Comparison of ENCODE assay signal across 17 mouse cellular contexts in genomic region chr6:50350911-50351310, GRCm38 (mm10).
"Had no signal": no experiment of that assay in that cellular context is flagged by ENCODE, and none has a peak within 500 bp of the region (broad histone marks: within the 10 kb centered on the region; RNA-seq: fewer than 3 reads in every experiment).

No protein-coding gene starts in this region.

- H3K4me3 ChIP-seq: midbrain, embryonic 10.5 days; midbrain, embryonic 12.5 days; myocyte; neural tube, embryonic 13.5 days; neural tube, embryonic 15.5 days had no signal

- H3K27ac ChIP-seq: midbrain, embryonic 10.5 days; midbrain, embryonic 12.5 days; neural tube, embryonic 13.5 days; neural tube, embryonic 15.5 days had no signal

- H3K27me3 ChIP-seq: midbrain, embryonic 12.5 days; neural tube, embryonic 13.5 days; neural tube, embryonic 15.5 days had no signal

- H3K36me3 ChIP-seq: midbrain, embryonic 10.5 days; midbrain, embryonic 12.5 days; neural tube, embryonic 13.5 days; neural tube, embryonic 15.5 days had no signal

- DNase-seq: lung, embryonic 14.5 days; lung, postnatal 10 days; lung, postnatal 4 days; midbrain, embryonic 14.5 days; retina, postnatal 1 day; right cerebral cortex, adult 18-20 months; right cerebral cortex, postnatal 25 days; right cerebral cortex, postnatal 4 days; spleen, adult 18-20 months; thymus, adult 18-20 months; thymus, postnatal 14 days; thymus, postnatal 36 days had no signal
